Mouse (Mus musculus) kidney, embryonic 14.5 days (tissue): ENCODE data around the gene Cend1. TPM values are rescaled to one million over a fixed set of nuclear protein-coding genes. Genes with fewer than 3 reads are reported as not detected.

Experiments used
- ATAC-seq: fragments of 200-750 bp; cut with Nextera tagmentation; 2 replicates; pipeline ENCODE4 v1.8.0; 2017; ENCODE audit warnings: moderate number of reproducible peaks, mild to moderate bottlenecking, moderate TSS enrichment, moderate library complexity; ENCODE audit not compliant: low FRiP score, low TSS enrichment
- H3K27ac ChIP-seq: fragments of 300-500 bp; sonication (generic); 2 replicates; pipeline ENCODE4 v1.5.1; 2014; ENCODE audit warnings: low read depth, mild to moderate bottlenecking, low read length, moderate library complexity, mixed read lengths
- H3K27me3 ChIP-seq: fragments of 300-500 bp; sonication (generic); 2 replicates; pipeline ENCODE4 v1.6.1; 2014; ENCODE audit warnings: mild to moderate bottlenecking, low read length; ENCODE audit not compliant: control insufficient read depth, insufficient read depth
- H3K36me3 ChIP-seq: fragments of 300-500 bp; sonication (generic); 2 replicates; pipeline ENCODE4 v1.6.1; 2014; ENCODE audit warnings: low read length, mixed read lengths; ENCODE audit not compliant: control insufficient read depth, insufficient read depth
- H3K4me1 ChIP-seq: fragments of 300-500 bp; sonication (generic); 2 replicates; pipeline ENCODE4 v1.6.1; 2014; ENCODE audit warnings: low read length, mixed read lengths; ENCODE audit not compliant: control insufficient read depth, insufficient read depth
- H3K4me2 ChIP-seq: fragments of 300-500 bp; sonication (generic); replicated peaks from 2 replicates; pipeline ENCODE4 v1.6.1; 2014; ENCODE audit warnings: low read depth, mild to moderate bottlenecking, low read length
- H3K4me3 ChIP-seq: fragments of 300-500 bp; sonication (generic); 2 replicates; pipeline ENCODE4 v1.5.1; 2014; ENCODE audit warnings: mild to moderate bottlenecking, low read length
- H3K9ac ChIP-seq: fragments of 300-500 bp; sonication (generic); 2 replicates; pipeline ENCODE4 v1.6.1; 2014; ENCODE audit warnings: low read depth, mild to moderate bottlenecking, low read length, moderate library complexity
- H3K9me3 ChIP-seq: fragments of 300-500 bp; sonication (generic); 2 replicates; pipeline ENCODE4 v1.6.1; 2016; ENCODE audit warnings: low read length; ENCODE audit not compliant: control insufficient read depth
- WGBS: fragments of 180-500 bp; shearing (Covaris S2); extraction: QIAGEN DNeasy Blood & Tissue Kit; methylation state at CpG from one replicate; pipeline ENCODE4 v1.1.7; 2014; 5-methylcytosine and 5-hydroxymethylcytosine counted together
- polyA plus RNA-seq: library from polyadenylated mRNA; unstranded; fragments of >200 nt; fragmentation: Nextera tagmentation; extraction: Ambion mirVana; gene quantifications from 2 replicates; pipeline ENCODE4 v1.2.1, GENCODE M21; 2014

The Cend1 gene
- polyA plus RNA-seq, 1 experiment from 2014 or later = 0.46 TPM

DNA sequence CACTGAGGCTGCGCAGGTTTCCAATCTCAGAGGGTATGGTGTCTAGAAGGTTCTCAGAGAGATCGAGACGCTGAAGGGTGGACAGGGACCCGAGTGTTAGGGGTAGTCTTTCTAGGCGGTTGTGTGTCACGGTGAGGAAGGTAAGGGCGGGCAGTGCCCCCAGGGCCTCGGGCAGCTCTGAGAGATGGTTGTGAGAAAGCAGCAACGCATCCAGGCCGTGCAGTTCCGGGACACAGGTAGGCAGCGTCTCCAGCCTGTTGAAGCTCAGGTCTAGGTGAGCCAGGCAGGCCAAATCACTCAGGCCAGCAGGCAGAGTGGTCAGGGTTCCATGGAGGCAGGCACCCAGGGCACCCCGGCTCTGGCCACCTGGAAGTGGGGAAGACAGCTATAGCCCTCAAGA, 12.9 kb upstream of the Cend1 start:
- Histone ChIP-seq H3K27me3 (no peaks in the 10 kb centered on the region), H3K9me3 (no peaks in the 10 kb centered on the region), H3K27ac (no peak overlapping the region), H3K9ac (peak overlapping the region; percentile 70; the same call in 1 of the 2 replicates), H3K36me3 (peaks cover 35% of the 10 kb centered on the region), H3K4me2 (peak overlapping the region; percentile 82), H3K4me3 (peak overlapping the region; percentile 46), H3K4me1 (peaks cover 16% of the 10 kb centered on the region)
- no peak for ATAC-seq
- 92% methylated on average over 13 of the region's 13 CpGs for WGBS

DNA sequence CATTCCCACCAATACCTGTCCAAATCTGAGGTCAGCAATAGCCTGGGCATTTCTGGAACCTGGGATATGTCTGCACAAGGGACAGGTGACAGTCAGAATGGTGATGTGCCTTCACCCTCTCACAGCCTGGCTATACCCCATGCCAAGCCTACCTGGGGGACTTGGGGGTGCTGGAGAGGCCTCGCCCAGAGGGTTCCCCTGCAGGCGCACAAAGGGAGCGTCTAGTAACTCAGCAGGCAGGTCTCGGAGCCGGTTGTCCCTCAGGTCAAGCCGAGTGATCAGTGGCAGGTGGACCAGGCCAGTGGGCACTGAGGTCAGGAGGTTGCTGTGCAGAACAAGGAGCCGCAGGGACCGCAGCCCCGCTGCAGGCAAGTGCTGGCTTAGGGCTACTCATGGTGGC, 12.2 kb upstream of the Cend1 start:
- Histone ChIP-seq H3K27me3 (no peaks in the 10 kb centered on the region), H3K4me1 (peaks cover 13% of the 10 kb centered on the region), H3K36me3 (peaks cover 35% of the 10 kb centered on the region), H3K9ac (no peak overlapping the region), H3K4me2 (no peak overlapping the region), H3K9me3 (no peaks in the 10 kb centered on the region), H3K4me3 (no peak overlapping the region), H3K27ac (no peak overlapping the region)
- ATAC-seq = no peak
- WGBS = 91% methylated on average over 9 of the region's 9 CpGs

DNA sequence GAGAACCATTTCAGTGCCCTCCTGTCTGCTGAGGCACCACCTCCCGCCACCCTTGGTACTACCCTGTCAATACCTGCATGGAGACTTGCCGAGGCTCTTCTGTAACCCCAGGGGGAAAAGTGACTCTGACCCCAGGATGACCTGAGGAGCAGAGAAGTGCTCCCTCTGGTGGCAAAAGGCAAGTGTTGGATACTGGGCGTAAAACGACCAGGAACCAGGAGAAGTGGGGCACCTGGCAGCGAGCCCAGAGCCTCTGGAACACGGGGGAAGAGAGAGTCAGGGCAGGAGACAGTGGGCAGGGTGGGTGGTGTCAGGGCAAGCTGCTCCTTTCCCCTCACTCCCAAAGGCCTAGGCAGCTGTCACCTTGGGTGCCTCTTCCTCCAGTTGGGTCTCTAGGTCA, 11.3 kb upstream of the Cend1 start:
- 39% methylated on average over 6 of the region's 6 CpGs for WGBS
- no peak overlapping the region for H3K9ac ChIP-seq
- no peaks in the 10 kb centered on the region for H3K27me3 ChIP-seq
- H3K27ac ChIP-seq = no peak overlapping the region
- no peak overlapping the region for H3K4me2 ChIP-seq
- ATAC-seq = no peak
- peaks cover 18% of the 10 kb centered on the region for H3K4me1 ChIP-seq
- peaks cover 35% of the 10 kb centered on the region for H3K36me3 ChIP-seq
- H3K9me3 ChIP-seq = no peaks in the 10 kb centered on the region
- H3K4me3 ChIP-seq = no peak overlapping the region

DNA sequence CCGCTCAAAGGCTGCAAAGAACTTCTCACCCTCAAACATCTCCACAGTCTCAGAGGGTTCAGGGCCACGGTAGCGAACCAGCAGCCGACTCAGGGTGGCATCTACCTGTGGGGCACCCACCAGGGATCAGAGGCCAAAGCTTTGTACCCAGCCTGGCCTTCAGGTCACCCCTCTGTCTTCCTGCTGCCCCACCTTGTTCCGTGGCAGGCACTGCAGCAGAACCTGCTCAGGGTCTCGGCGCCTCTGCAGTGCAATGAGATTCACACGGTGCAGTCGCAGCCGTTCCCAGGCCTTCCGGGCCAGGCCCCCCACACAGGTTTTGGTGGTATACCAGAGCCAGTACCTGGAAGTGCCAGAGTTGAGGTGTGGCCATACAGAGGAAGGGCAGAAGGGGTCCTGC, 10.5 kb upstream of the Cend1 start:
- no peaks in the 10 kb centered on the region for H3K9me3 ChIP-seq
- H3K27me3 ChIP-seq = no peaks in the 10 kb centered on the region
- no peak overlapping the region for H3K4me3 ChIP-seq
- peaks cover 24% of the 10 kb centered on the region for H3K4me1 ChIP-seq
- H3K4me2 ChIP-seq = no peak overlapping the region
- no peak overlapping the region for H3K9ac ChIP-seq
- no peak overlapping the region for H3K27ac ChIP-seq
- ATAC-seq = no peak
- WGBS = 92% methylated on average over 11 of the region's 11 CpGs
- H3K36me3 ChIP-seq = peaks cover 35% of the 10 kb centered on the region

DNA sequence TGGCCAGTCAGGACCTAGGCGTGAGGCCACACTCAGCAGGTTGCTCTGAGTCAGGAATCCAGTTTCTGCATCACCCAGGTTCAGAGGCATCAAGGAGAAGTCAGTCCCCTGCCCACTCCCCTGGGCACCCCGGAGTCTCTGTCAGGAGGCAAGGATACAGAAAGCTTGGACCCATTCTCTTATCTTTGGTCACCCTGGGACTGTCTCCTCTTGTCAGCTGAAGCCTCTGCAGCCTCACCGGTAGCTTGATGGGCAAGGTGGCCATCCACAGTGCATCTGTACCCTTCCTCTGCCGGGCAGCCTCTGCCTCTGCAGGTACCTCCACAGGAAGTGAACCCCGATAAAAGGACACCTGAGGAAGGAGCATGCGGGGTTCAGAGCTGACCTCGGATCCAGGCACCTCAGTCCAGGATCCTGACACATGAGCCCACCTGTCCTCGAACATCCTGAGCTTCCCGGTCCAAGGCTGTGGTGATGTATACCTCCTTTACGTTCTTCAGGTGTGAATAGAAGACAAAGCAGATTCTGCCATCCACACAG, 9.9 kb upstream of the Cend1 start:
- Histone ChIP-seq H3K4me3 (no peak overlapping the region), H3K4me1 (peaks cover 30% of the 10 kb centered on the region), H3K27me3 (no peaks in the 10 kb centered on the region), H3K9ac (no peak overlapping the region), H3K9me3 (no peaks in the 10 kb centered on the region), H3K36me3 (peaks cover 35% of the 10 kb centered on the region), H3K27ac (no peak overlapping the region), H3K4me2 (no peak overlapping the region)
- WGBS = 93% methylated on average over 10 of the region's 10 CpGs
- ATAC-seq = no peak

- Histone ChIP-seq H3K27me3 (no peaks in the 10 kb centered on the region), H3K27ac (no peak overlapping the region), H3K4me2 (no peak overlapping the region), H3K36me3 (peaks cover 38% of the 10 kb centered on the region), H3K9ac (no peak overlapping the region), H3K4me1 (peaks cover 35% of the 10 kb centered on the region), H3K4me3 (no peak overlapping the region), H3K9me3 (no peaks in the 10 kb centered on the region)
- no peak for ATAC-seq
- WGBS = 95% methylated on average over 12 of the region's 12 CpGs
These were observed 9.1 kb upstream of the Cend1 start for GRCm38 (mm10) chr7:141438201-141438968.

GRCm38 (mm10) chr7:141437178-141438120, 8.2 kb upstream of the Cend1 start, which contains the start of gene Slc25a22:
Slc25a22 (minus strand) TSS chr7:141437892.
- H3K9me3 ChIP-seq = no peaks in the 10 kb centered on the region
- peak within 1 kb of the TSS; percentile 66 for H3K4me2 ChIP-seq
- peak within 1 kb of the TSS; percentile 38; the same call in 1 of the 2 replicates for H3K27ac ChIP-seq
- 5% methylated on average over 53 of the region's 53 CpGs for WGBS
- H3K9ac ChIP-seq = peak within 1 kb of the TSS; percentile 75
- peaks cover 46% of the 10 kb centered on the region for H3K36me3 ChIP-seq
- no peaks in the 10 kb centered on the region for H3K27me3 ChIP-seq
- H3K4me3 ChIP-seq = peak within 1 kb of the TSS; percentile 60
- ATAC-seq = peak; percentile 81
- H3K4me1 ChIP-seq = peaks cover 25% of the 10 kb centered on the region

DNA sequence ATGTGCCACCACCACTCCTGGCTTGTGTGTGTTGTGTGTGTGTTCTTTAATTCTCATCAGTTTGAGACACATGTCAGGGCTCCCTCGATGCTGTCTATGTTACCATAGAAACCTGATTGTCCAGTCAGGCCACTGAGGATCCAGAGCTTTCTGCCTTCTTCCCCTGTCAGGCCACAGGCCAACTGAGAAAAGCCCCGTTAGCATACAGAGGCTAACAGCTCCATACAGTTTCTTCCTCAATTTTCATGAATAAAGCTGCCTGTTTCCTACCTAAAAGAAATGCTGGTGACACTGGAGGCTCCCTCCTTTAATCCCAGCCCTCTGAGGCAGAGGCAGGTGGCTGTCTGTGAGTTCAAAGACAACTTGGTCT, 7.2 kb upstream of the Cend1 start:
- ATAC-seq = no peak
- peak overlapping the region; percentile 60; the same call in 1 of the 2 replicates for H3K4me3 ChIP-seq
- peak overlapping the region; percentile 66 for H3K4me2 ChIP-seq
- H3K9ac ChIP-seq = peak overlapping the region; percentile 75; the same call in 1 of the 2 replicates
- H3K4me1 ChIP-seq = peaks cover 24% of the 10 kb centered on the region
- H3K27ac ChIP-seq = no peak overlapping the region
- no peaks in the 10 kb centered on the region for H3K27me3 ChIP-seq
- 76% methylated on average over 2 of the region's 2 CpGs for WGBS
- H3K36me3 ChIP-seq = peaks cover 52% of the 10 kb centered on the region
- no peaks in the 10 kb centered on the region for H3K9me3 ChIP-seq
